Mouse (Mus musculus) liver, embryonic 11.5 days (tissue): Measurements from ENCODE around the gene Fgfr2. TPM values are rescaled to one million over a fixed set of nuclear protein-coding genes. Genes with fewer than 3 reads are reported as not detected.
"Not testable (repeated sequence)": the region's sequence is repeated elsewhere in the genome, so short reads cannot be mapped to it uniquely, and the experiment has no call there.

Source experiments
- ATAC-seq: fragments of 200-750 bp; cut with Nextera tagmentation; replicated peaks from 2 replicates; pipeline ENCODE4 v1.8.0; 2017; ENCODE audit warnings: moderate number of reproducible peaks, mild to moderate bottlenecking, moderate TSS enrichment, moderate library complexity; ENCODE audit not compliant: low FRiP score
- DNase-seq: peaks from one replicate; pipeline ENCODE4 v3.0.0-alpha.2; 2017; ENCODE audit warnings: low spot score
- H3K27ac ChIP-seq: fragments of 300-500 bp; sonication (generic); 2 replicates; pipeline ENCODE4 v1.5.1; 2014; ENCODE audit warnings: mild to moderate bottlenecking, low read depth, low read length, control low read depth
- H3K27me3 ChIP-seq: fragments of 300-500 bp; sonication (generic); replicated peaks from 2 replicates; pipeline ENCODE4 v1.6.1; 2014; ENCODE audit warnings: low read length, mixed read lengths; ENCODE audit not compliant: control insufficient read depth, insufficient read depth
- H3K36me3 ChIP-seq: fragments of 300-500 bp; sonication (generic); 2 replicates; pipeline ENCODE4 v1.6.1; 2014; ENCODE audit warnings: mild to moderate bottlenecking, low read length, moderate library complexity, mixed read lengths; ENCODE audit not compliant: control insufficient read depth, insufficient read depth
- H3K4me1 ChIP-seq: fragments of 300-500 bp; sonication (generic); replicated peaks from 2 replicates; pipeline ENCODE4 v1.6.1; 2014; ENCODE audit warnings: low read length, mixed read lengths; ENCODE audit not compliant: control insufficient read depth, insufficient read depth
- H3K4me2 ChIP-seq: fragments of 300-500 bp; sonication (generic); 2 replicates; pipeline ENCODE4 v1.6.1; 2014; ENCODE audit warnings: mild to moderate bottlenecking, control low read depth, moderate library complexity
- H3K4me3 ChIP-seq: fragments of 300-500 bp; sonication (generic); 2 replicates; pipeline ENCODE4 v1.5.1; 2014; ENCODE audit warnings: low read depth, low read length, control low read depth
- H3K9ac ChIP-seq: fragments of 300-500 bp; sonication (generic); 2 replicates; pipeline ENCODE4 v1.6.1; 2014; ENCODE audit warnings: low read depth, low read length, control low read depth
- H3K9me3 ChIP-seq: fragments of 300-500 bp; sonication (generic); 2 replicates; pipeline ENCODE4 v1.6.1; 2016; ENCODE audit warnings: low read length, inconsistent platforms, mixed read lengths; ENCODE audit not compliant: control insufficient read depth
- WGBS: fragments of 180-500 bp; shearing (Covaris S2); extraction: QIAGEN DNeasy Blood & Tissue Kit; methylation state at CpG from one replicate; pipeline ENCODE4 v1.1.7; 2014; 5-methylcytosine and 5-hydroxymethylcytosine counted together
- polyA plus RNA-seq: library from polyadenylated mRNA; unstranded; fragments of >200 nt; fragmentation: Nextera tagmentation; extraction: Ambion mirVana; gene quantifications from 2 replicates; pipeline ENCODE4 v1.2.1, GENCODE M21; 2014

Fgfr2 gene
- polyA plus RNA-seq, 1 experiment from 2014 or later = 32.6 TPM

GRCm38 (mm10) chr7:130432141-130432540 lies 2691.0 kb downstream of the Fgfr2 start:
- Histone ChIP-seq H3K36me3 (peaks cover 2% of the 10 kb centered on the region; the same call in 1 of the 2 replicates), H3K4me1 (no peaks in the 10 kb centered on the region), H3K9ac (no peak overlapping the region), H3K4me2 (no peak overlapping the region), H3K27me3 (no peaks in the 10 kb centered on the region), H3K4me3 (no peak overlapping the region), H3K27ac (no peak overlapping the region), H3K9me3 (no peaks in the 10 kb centered on the region)
- ATAC-seq (no peak), DNase-seq (no peak)
- 96% methylated on average over 2 of the region's 2 CpGs for WGBS

GRCm38 (mm10) chr7:130426586-130426985 lies 2696.6 kb downstream of the Fgfr2 start:
- Histone ChIP-seq H3K27ac (no peak overlapping the region), H3K4me1 (no peaks in the 10 kb centered on the region), H3K9me3 (no peaks in the 10 kb centered on the region), H3K4me2 (no peak overlapping the region), H3K36me3 (no peaks in the 10 kb centered on the region), H3K4me3 (no peak overlapping the region), H3K9ac (no peak overlapping the region), H3K27me3 (no peaks in the 10 kb centered on the region)
- no peak for ATAC-seq
- DNase-seq = no peak
- 31% methylated on average over 5 of the region's 5 CpGs for WGBS

- DNase-seq = no peak
- ATAC-seq = no peak
Measured at GRCm38 (mm10) chr7:130425991-130426390, 2697.2 kb downstream of the Fgfr2 start.

GRCm38 (mm10) chr7:130419961-130420360 lies 2703.2 kb downstream of the Fgfr2 start:
- WGBS = 76% methylated on average over 1 of the region's 1 CpGs
- no peaks in the 10 kb centered on the region for H3K27me3 ChIP-seq
- DNase-seq (no peak), ATAC-seq (no peak)
- H3K27ac ChIP-seq = no peak overlapping the region
- no peak overlapping the region for H3K4me2 ChIP-seq
- no peaks in the 10 kb centered on the region for H3K36me3 ChIP-seq
- H3K4me1 ChIP-seq = no peaks in the 10 kb centered on the region
- H3K9me3 ChIP-seq = no peaks in the 10 kb centered on the region
- H3K9ac ChIP-seq = no peak overlapping the region
- no peak overlapping the region for H3K4me3 ChIP-seq

More at GRCm38 (mm10) chr7:130425991-130426390, 2697.2 kb downstream of the Fgfr2 start:
- H3K27ac ChIP-seq = no peak overlapping the region
- no peak overlapping the region for H3K9ac ChIP-seq
- H3K4me3 ChIP-seq = no peak overlapping the region
- WGBS = 66% methylated on average over 2 of the region's 2 CpGs
- H3K36me3 ChIP-seq = no peaks in the 10 kb centered on the region
- H3K27me3 ChIP-seq = no peaks in the 10 kb centered on the region
- no peaks in the 10 kb centered on the region for H3K4me1 ChIP-seq
- H3K9me3 ChIP-seq = no peaks in the 10 kb centered on the region
- H3K4me2 ChIP-seq = no peak overlapping the region

- Histone ChIP-seq H3K27me3 (no peaks in the 10 kb centered on the region), H3K4me2 (no peak overlapping the region), H3K4me1 (no peaks in the 10 kb centered on the region), H3K27ac (no peak overlapping the region), H3K36me3 (no peaks in the 10 kb centered on the region), H3K4me3 (no peak overlapping the region), H3K9me3 (no peaks in the 10 kb centered on the region), H3K9ac (no peak overlapping the region)
- 87% methylated on average over 10 of the region's 10 CpGs for WGBS
- DNase-seq (no peak), ATAC-seq (no peak)
Measured at GRCm38 (mm10) chr7:130407622-130408021, 2715.5 kb downstream of the Fgfr2 start.

GRCm38 (mm10) chr7:130403346-130403745 lies 2719.8 kb downstream of the Fgfr2 start:
- no peak overlapping the region for H3K4me3 ChIP-seq
- 83% methylated on average over 2 of the region's 2 CpGs for WGBS
- no peaks in the 10 kb centered on the region for H3K36me3 ChIP-seq
- H3K4me2 ChIP-seq = no peak overlapping the region
- H3K4me1 ChIP-seq = no peaks in the 10 kb centered on the region
- ATAC-seq (no peak), DNase-seq (no peak)
- H3K27ac ChIP-seq = no peak overlapping the region
- H3K9me3 ChIP-seq = no peaks in the 10 kb centered on the region
- no peaks in the 10 kb centered on the region for H3K27me3 ChIP-seq
- H3K9ac ChIP-seq = no peak overlapping the region

GRCm38 (mm10) chr7:130394697-130395096 lies 2728.5 kb downstream of the Fgfr2 start:
- Histone ChIP-seq H3K27me3 (no peaks in the 10 kb centered on the region), H3K4me3 (no peak overlapping the region), H3K36me3 (peaks cover 5% of the 10 kb centered on the region; the same call in 1 of the 2 replicates), H3K4me2 (no peak overlapping the region), H3K9ac (no peak overlapping the region), H3K9me3 (no peaks in the 10 kb centered on the region), H3K4me1 (no peaks in the 10 kb centered on the region), H3K27ac (no peak overlapping the region)
- WGBS = 86% methylated on average over 2 of the region's 2 CpGs
- DNase-seq (no peak), ATAC-seq (no peak)

- H3K4me3 ChIP-seq, ATAC-seq, H3K27ac ChIP-seq, H3K9me3 ChIP-seq, H3K27me3 ChIP-seq, H3K4me2 ChIP-seq, H3K9ac ChIP-seq, H3K4me1 ChIP-seq, DNase-seq, H3K36me3 ChIP-seq: not testable (repeated sequence)
- WGBS = 98% methylated on average over 1 of the region's 1 CpGs
Measured at GRCm38 (mm10) chr7:130390060-130390459, 2733.1 kb downstream of the Fgfr2 start.

- no peak for DNase-seq
- no peaks in the 10 kb centered on the region for H3K9me3 ChIP-seq
- H3K4me2 ChIP-seq = no peak overlapping the region
- no peak overlapping the region for H3K9ac ChIP-seq
- WGBS = 83% methylated on average over 3 of the region's 3 CpGs
- H3K4me1 ChIP-seq = no peaks in the 10 kb centered on the region
- no peaks in the 10 kb centered on the region for H3K36me3 ChIP-seq
- no peak for ATAC-seq
- H3K27ac ChIP-seq = no peak overlapping the region
- H3K27me3 ChIP-seq = no peaks in the 10 kb centered on the region
- no peak overlapping the region for H3K4me3 ChIP-seq
Measured at GRCm38 (mm10) chr7:130386308-130386707, 2736.8 kb downstream of the Fgfr2 start.
